Mouse (Mus musculus): ENCODE results near the gene Sertad1.

The Sertad1 gene

DNA sequence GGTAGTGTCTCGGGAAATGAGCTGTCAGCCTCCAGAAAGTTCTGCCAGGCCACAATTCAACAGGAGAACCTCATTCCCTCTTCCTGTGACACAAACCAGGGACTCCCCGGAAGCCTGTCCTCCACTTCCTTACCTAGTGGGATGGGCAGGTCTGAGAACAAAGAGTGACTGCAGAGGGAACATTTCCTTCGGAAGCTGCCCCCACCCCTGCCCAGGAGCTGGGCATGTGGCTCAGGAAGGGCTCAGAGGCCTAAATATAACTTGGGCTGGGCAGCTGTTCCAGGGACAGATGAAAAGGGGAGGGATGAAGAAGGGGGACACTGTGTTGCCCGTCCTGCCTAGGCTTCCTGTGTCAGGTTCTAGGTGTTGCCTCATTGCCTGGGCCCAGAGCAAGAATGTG lies 14.9 kb downstream of the Sertad1 start:
- Histone ChIP-seq H3K36me3 (ENCODE audit: insufficient read depth, low read length) (peaks cover 22% of the 10 kb centered on the region), H3K4me3 (replicated peaks; ENCODE audit: low read length) (peak overlapping the region; percentile 5; the same call in 1 of the 2 replicates), H3K4me1 (replicated peaks; ENCODE audit: low read depth, low read length) (peaks cover 93% of the 10 kb centered on the region), H3K27me3 (ENCODE audit: insufficient read depth, low read length) (no peaks in the 10 kb centered on the region), H3K9me3 (ENCODE audit: low read length) (no peaks in the 10 kb centered on the region)
- TF ChIP-seq NANOG (IDR thresholded peaks at IDR 0.05; ENCODE audit: borderline replicate concordance, low read length) (no peak), CTCF (conservative IDR thresholded peaks at IDR 0.05; ENCODE audit: low read length) (no peak), POU5F1 (IDR thresholded peaks at IDR 0.05; ENCODE audit: borderline replicate concordance, low read length) (no peak)

DNA sequence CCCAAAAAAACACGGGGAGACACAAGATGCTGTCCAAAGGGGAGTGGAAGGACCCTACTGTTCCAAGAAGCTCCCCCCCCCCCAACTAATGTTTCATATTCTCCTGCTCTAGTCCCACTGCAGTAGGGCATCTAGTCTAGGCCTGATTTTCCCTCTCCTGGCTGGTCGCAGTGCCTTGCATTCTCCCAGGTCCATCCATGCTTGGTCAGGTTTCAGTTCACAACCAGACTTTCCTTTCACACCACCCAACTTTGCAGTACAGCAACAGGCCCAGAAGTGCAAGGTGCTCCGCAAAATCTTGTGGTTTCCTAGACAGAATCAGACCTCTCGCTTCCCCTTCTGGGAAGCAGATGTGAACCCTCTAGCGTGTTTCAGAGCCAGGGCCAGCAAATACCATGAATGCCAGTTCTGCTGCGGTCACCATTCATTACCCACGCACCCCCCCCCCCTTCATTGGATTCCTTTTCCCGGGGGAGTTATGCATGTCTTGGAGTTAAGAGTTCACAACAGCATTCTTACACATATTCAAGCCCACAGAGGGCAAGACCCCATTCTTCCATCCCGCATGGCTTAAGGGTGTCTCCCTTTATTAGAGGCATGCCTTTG lies 20.2 kb downstream of the Sertad1 start:
- TF ChIP-seq CTCF (conservative IDR thresholded peaks at IDR 0.05; ENCODE audit: low read length): no peak
- no peak for TF ChIP-seq POU5F1 (IDR thresholded peaks at IDR 0.05; ENCODE audit: borderline replicate concordance, low read length)
- Histone ChIP-seq H3K9me3 (ENCODE audit: low read length) (no peaks in the 10 kb centered on the region), H3K27me3 (ENCODE audit: insufficient read depth, low read length) (no peaks in the 10 kb centered on the region), H3K36me3 (ENCODE audit: insufficient read depth, low read length) (peaks cover 28% of the 10 kb centered on the region), H3K4me3 (replicated peaks; ENCODE audit: low read length) (peak overlapping the region; percentile 87), H3K4me1 (replicated peaks; ENCODE audit: low read depth, low read length) (peaks cover 80% of the 10 kb centered on the region)

DNA sequence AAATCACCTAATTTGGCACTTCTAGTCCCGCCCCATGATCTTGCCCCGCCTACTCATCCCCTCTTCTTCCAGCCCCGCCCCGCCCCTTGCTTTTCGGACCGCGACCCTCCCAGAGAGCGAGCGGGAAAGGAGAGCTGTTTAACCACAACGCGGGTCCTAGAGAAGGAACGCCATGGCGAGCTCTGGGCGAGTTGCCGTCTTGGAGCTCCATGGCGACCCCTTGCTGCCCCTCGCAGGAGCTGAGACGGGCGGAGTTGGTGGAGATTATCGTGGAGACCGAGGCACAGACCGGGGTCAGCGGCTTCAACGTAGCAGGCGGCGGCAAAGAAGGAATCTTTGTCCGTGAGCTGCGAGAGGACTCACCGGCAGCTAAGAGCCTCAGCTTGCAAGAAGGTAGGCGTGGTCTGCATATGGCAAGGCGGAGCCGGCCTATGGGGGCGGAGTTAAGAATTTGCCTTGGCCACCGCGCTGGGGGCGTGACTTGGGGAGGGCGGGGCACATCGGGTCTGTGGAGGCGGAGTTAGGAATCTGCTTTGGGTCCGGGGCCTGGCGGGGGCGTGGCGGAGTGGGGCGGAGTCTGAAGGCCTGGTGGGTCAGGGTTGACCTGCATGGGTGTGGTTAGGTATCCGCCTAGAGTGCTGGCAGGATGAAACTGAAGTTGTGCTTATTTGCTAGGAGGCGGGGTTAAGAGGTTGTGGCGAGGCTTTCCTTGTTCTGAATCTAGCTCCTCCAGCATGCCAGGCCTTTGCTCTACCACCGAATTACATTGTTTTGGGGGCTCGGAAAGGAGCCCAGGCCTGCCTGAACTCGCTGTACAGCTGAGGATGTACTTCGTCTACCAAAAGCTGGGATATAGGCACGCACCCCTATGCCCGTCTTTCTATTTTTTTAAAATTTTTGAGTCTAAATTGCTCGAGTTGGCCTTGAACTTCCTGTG lies 21.3 kb downstream of the Sertad1 start:
- H3K36me3 ChIP-seq (ENCODE audit: insufficient read depth, low read length): peaks cover 28% of the 10 kb centered on the region
- peak overlapping the region; percentile 87 for H3K4me3 ChIP-seq (replicated peaks; ENCODE audit: low read length)

DNA sequence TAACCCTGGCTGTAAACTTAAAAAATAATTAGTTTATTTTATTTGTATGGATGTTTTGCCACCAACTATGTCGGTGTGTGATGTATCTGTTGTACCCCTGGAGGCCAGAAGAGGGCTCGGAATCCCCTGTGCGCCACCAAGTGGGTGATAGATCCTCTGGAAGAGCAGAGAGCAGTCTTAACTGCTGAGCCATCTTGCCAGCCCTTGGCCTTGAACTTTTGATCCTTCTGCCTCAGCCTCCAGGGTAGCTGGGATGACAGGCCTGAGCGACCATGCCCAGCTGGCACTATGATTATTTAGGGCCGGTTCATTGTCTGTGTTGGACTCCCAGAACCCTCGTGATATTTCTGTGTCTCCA lies 21.9 kb downstream of the Sertad1 start:
- H3K9me3 ChIP-seq (ENCODE audit: low read length): no peaks in the 10 kb centered on the region
- H3K4me3 ChIP-seq (replicated peaks; ENCODE audit: low read length): peak overlapping the region; percentile 87
- peaks cover 28% of the 10 kb centered on the region for H3K36me3 ChIP-seq (ENCODE audit: insufficient read depth, low read length)
- no peak for TF ChIP-seq POU5F1 (IDR thresholded peaks at IDR 0.05; ENCODE audit: borderline replicate concordance, low read length)
- peak; percentile 41; the same call in 1 of the 2 replicates for TF ChIP-seq NANOG (IDR thresholded peaks at IDR 0.05; ENCODE audit: borderline replicate concordance, low read length)
- peak; percentile 41 for TF ChIP-seq CTCF (conservative IDR thresholded peaks at IDR 0.05; ENCODE audit: low read length)
- H3K27me3 ChIP-seq (ENCODE audit: insufficient read depth, low read length): no peaks in the 10 kb centered on the region
- peaks cover 68% of the 10 kb centered on the region for H3K4me1 ChIP-seq (replicated peaks; ENCODE audit: low read depth, low read length)

More for the DNA sequence above, 21.3 kb downstream of the Sertad1 start:
- TF ChIP-seq POU5F1 (IDR thresholded peaks at IDR 0.05; ENCODE audit: borderline replicate concordance, low read length): no peak
- TF ChIP-seq CTCF (conservative IDR thresholded peaks at IDR 0.05; ENCODE audit: low read length): no peak
- no peak for TF ChIP-seq NANOG (IDR thresholded peaks at IDR 0.05; ENCODE audit: borderline replicate concordance, low read length)
- peaks cover 72% of the 10 kb centered on the region for H3K4me1 ChIP-seq (replicated peaks; ENCODE audit: low read depth, low read length)
- no peaks in the 10 kb centered on the region for H3K9me3 ChIP-seq (ENCODE audit: low read length)
- no peaks in the 10 kb centered on the region for H3K27me3 ChIP-seq (ENCODE audit: insufficient read depth, low read length)

DNA sequence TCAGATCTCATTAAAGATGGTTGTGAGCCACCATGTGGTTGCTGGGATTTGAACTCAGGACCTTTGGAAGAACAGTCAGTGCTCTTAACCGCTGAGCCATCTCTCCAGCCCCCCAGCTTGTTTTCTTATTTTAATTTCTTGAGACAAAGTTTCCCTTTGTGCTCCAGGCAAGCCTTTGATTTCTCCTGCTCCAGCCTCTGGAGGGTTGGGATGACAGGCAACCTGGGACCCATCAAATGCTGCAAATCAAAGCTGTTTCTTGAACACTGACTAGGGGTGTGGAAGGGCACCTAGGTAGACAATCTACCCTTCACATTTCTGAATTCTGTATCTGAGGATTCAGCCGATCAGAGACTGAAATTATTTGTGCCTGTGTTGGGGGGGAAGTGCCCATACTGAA lies 24.1 kb downstream of the Sertad1 start:
- peaks cover 63% of the 10 kb centered on the region for H3K4me1 ChIP-seq (replicated peaks; ENCODE audit: low read depth, low read length)
- H3K9me3 ChIP-seq (ENCODE audit: low read length): no peaks in the 10 kb centered on the region
- TF ChIP-seq POU5F1 (IDR thresholded peaks at IDR 0.05; ENCODE audit: borderline replicate concordance, low read length): no peak
- TF ChIP-seq NANOG (IDR thresholded peaks at IDR 0.05; ENCODE audit: borderline replicate concordance, low read length): no peak
- no peak for TF ChIP-seq CTCF (conservative IDR thresholded peaks at IDR 0.05; ENCODE audit: low read length)

DNA sequence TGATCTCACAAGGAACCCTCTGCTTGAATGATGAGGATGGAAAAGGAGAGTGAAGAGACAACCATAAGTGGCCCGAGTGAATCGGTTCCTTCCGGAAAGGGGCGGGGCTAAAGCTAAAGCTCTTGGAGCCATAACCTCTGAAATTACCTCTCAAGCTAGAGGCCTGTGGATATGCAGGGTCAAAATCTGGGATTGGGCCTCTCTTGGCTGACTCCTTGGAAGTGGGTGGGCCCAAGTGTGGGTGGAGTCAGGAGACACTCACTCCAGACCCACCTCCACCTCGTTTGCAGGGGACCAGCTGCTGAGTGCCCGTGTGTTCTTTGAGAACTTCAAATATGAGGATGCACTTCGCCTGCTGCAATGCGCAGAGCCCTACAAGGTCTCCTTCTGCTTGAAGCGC lies 28.3 kb downstream of the Sertad1 start:
- Histone ChIP-seq H3K27me3 (ENCODE audit: insufficient read depth, low read length) (no peaks in the 10 kb centered on the region), H3K36me3 (ENCODE audit: insufficient read depth, low read length) (peaks cover 48% of the 10 kb centered on the region), H3K4me1 (replicated peaks; ENCODE audit: low read depth, low read length) (peaks cover 58% of the 10 kb centered on the region), H3K9me3 (ENCODE audit: low read length) (no peaks in the 10 kb centered on the region), H3K4me3 (replicated peaks; ENCODE audit: low read length) (peak overlapping the region; percentile 35)
- TF ChIP-seq NANOG (IDR thresholded peaks at IDR 0.05; ENCODE audit: borderline replicate concordance, low read length) (no peak), CTCF (conservative IDR thresholded peaks at IDR 0.05; ENCODE audit: low read length) (no peak), POU5F1 (IDR thresholded peaks at IDR 0.05; ENCODE audit: borderline replicate concordance, low read length) (no peak)

More for the DNA sequence above, 24.1 kb downstream of the Sertad1 start:
- H3K4me3 ChIP-seq (replicated peaks; ENCODE audit: low read length): no peak overlapping the region
- peaks cover 21% of the 10 kb centered on the region for H3K36me3 ChIP-seq (ENCODE audit: insufficient read depth, low read length)
- H3K27me3 ChIP-seq (ENCODE audit: insufficient read depth, low read length): no peaks in the 10 kb centered on the region

DNA sequence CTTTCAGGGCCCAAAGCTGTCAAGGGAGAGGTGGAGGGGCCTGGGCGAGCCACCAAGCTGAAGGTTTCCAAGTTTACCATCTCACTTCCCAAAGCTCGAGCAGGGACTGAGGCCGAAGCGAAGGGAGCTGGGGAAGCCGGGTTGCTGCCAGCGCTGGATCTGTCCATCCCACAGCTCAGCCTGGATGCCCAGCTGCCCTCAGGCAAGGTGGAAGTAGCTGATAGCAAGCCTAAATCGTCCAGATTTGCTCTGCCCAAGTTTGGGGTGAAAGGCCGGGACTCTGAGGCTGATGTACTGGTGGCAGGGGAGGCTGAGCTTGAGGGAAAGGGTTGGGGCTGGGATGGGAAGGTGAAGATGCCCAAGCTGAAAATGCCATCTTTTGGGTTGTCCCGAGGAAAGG lies 31.6 kb downstream of the Sertad1 start:
- Histone ChIP-seq H3K27me3 (ENCODE audit: insufficient read depth, low read length) (no peaks in the 10 kb centered on the region), H3K9me3 (ENCODE audit: low read length) (no peaks in the 10 kb centered on the region), H3K4me3 (replicated peaks; ENCODE audit: low read length) (no peak overlapping the region), H3K4me1 (replicated peaks; ENCODE audit: low read depth, low read length) (peaks cover 69% of the 10 kb centered on the region), H3K36me3 (ENCODE audit: insufficient read depth, low read length) (peaks cover 49% of the 10 kb centered on the region)
- TF ChIP-seq CTCF (conservative IDR thresholded peaks at IDR 0.05; ENCODE audit: low read length) (no peak), NANOG (IDR thresholded peaks at IDR 0.05; ENCODE audit: borderline replicate concordance, low read length) (no peak), POU5F1 (IDR thresholded peaks at IDR 0.05; ENCODE audit: borderline replicate concordance, low read length) (no peak)

DNA sequence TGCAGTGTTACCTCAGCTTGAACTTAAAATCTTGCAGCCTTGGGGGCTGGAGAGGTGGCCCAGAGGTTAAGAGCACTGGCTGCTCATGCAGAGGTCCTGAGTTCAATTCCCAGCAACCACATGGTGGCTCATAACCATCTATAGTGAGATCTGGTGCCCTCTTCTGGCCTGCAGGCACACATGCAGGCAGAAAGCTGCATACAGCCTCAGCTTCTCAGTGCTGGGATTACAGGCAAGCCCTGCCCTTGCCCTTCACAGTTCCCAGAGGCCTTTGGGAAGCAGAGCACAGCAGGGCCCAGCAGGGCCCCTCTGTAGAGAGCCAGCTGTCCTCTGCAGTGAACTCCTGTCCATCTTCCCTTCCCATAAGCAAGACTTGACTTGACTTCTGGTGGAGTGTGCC lies 33.4 kb downstream of the Sertad1 start:
- Histone ChIP-seq H3K4me1 (replicated peaks; ENCODE audit: low read depth, low read length) (peaks cover 76% of the 10 kb centered on the region), H3K36me3 (ENCODE audit: insufficient read depth, low read length) (peaks cover 49% of the 10 kb centered on the region), H3K27me3 (ENCODE audit: insufficient read depth, low read length) (no peaks in the 10 kb centered on the region), H3K9me3 (ENCODE audit: low read length) (no peaks in the 10 kb centered on the region), H3K4me3 (replicated peaks; ENCODE audit: low read length) (peak overlapping the region; percentile 13; the same call in 1 of the 2 replicates)
- TF ChIP-seq POU5F1 (IDR thresholded peaks at IDR 0.05; ENCODE audit: borderline replicate concordance, low read length) (no peak), CTCF (conservative IDR thresholded peaks at IDR 0.05; ENCODE audit: low read length) (peak; percentile 58)
